Mouse (Mus musculus) lung, postnatal 36 days (tissue): ENCODE results near the gene Nrap.
A peak's percentile ranks its signal among the peaks of the same experiment; 100 is the strongest.
"Not testable (repeated sequence)": the region's sequence is repeated elsewhere in the genome, so short reads cannot be mapped to it uniquely, and the experiment has no call there.

Source experiments
- DNase-seq: peaks from one replicate; pipeline ENCODE4 v3.0.0; 2022; ENCODE audit warnings: mixed read lengths

Gene Nrap

DNA sequence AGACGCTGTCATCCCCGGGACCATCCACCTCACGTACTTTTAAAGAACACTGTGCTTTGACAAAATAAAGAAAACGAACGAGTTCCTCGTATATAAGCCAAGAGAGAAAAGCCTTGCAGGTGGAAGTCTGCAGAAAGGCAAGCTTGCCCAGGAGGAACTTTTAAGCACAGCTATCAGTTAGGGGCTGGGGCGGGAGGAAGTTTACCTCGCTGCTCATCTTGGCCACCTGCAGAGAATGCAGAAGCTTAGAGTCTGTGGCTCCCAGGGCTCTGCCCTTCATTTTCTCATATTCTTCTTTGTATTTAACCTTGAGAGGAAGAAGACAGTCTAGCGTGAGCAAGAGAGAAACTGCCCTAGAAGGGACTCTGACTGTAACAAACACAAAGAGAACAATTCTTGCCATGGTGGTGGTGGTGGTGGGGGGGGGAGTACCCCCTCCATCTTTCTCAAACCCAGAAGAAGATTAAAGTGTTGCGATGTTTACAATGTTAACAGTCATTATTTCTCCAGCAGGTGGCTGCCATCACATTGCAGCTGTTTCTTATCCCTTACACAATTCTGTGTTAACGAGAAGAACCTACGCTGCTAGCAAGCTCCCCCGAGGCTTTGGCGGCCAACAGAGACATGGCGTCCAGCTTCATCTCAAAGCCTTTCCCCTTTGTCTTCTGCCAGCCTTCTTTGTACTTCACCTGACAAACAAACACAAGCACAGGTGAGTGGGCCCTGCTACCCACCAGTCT lies 25.9 kb downstream of the Nrap start:
- DNase-seq: peak; percentile 68

DNA sequence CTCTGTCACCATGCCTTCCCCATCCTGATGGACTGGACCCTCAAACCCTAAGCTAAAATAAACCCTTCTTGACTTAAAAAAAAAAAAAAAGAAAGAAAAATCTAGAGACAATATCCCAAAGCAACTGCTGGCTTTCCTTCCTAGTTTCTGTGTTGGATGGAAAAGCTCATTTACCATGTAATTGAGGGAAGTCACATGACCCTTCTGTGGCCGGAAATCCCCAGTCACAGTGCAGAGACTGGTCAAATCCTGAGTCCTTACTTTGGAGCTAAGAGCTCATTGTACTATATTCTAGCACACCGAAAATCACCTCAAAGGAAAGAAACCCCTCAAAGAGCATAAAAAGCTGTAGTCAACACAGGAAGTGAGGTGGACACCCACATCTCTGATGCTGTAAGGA lies 30.9 kb downstream of the Nrap start:
- DNase-seq: no peak

DNA sequence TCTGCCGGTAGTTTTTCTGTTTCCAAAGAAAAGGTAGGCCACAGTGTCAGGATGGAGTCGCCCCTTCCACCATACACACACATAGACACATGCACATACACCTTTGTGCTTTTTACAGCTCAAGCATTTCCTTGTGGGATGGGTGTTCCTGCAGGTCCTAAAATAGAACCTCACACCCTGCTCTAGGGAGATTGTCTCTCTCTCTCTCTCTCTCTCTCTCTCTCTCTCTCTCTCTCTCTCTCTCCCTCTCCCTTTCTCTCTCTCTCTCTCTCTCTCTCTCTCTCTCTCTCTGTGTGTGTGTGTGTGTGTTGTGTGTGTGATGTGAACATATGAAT lies 32.5 kb downstream of the Nrap start:
- DNase-seq: not testable (repeated sequence)

DNA sequence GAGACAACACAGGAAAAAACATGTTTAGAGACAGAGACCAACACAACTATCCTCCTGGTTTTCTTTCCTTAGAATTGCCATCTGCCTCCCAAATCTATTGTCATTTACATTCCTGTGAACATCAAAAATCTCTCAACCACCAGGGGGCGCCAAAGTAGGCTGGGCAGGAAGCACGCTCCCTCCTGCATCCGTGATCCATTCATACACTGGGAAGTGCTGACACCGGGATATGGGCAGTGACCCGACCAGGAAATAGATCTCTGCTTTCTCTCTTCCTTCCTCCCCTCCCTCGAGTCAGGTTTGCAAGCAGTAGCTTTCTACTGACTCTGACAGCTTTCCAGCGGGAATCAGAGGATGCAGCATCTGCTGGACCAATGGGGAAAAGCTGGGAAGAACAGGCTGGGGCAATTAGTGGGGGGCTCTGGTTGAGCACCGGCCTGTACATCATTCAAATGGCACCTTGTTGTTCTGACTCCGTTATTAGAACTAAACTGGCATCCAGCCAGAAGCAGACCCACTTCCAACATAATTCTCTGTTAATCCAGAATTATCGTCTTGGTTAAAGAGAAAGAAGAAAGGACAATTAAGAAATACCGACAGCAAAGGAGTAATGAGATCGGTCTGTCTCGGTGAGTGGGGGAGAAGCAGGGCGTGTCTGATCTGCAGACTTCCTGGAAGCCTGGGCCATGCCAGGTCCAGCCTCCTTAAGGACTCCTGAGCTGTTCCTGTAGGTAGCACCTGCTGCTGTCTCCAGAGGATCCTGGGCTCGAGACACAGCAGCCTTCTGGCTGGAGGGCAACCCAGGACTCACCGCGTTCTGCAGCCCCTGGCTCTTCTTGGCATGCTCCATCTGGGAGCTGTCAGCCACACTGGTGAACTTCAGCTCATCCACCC lies 33.1 kb downstream of the Nrap start:
- peak; percentile 84 for DNase-seq

DNA sequence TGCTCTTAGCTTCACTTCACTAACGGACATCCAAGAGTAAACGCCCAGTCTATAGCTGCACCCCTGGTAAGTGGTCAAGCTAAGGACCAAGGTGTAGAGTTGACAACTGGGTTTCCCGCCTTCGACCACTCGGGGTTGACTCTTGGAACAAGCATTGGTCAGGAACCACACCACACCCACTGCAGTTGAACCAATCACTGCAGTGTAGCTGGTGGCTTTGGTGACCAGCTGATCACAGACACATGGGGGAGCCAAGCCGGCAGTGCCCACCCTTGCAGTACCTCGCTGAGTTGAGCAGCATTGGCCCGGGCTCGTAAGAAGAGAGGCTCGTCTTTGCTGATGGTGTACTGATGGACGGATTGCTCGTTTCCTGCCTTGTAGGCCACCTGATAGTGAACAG lies 34.6 kb downstream of the Nrap start:
- no peak for DNase-seq

DNA sequence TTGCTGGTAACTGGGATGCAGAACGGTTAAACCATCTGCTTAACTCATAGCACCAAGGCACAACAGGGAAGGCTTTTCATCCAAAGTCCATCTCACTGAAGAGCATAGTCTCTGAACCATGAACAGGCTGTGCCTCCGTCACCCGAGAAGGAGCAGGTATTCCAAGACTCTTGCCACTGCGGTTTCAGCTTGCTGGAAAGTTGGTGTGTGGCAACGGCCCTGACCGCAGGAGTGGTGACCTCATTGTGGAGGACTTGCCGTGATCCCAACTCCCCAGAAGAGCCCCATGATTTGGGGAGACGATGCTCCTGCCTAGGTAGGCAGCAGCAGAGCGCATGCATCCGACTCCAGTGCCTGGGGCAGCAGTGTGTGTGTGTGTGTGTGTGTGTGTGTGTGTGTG lies 36.1 kb downstream of the Nrap start:
- DNase-seq: no peak

DNA sequence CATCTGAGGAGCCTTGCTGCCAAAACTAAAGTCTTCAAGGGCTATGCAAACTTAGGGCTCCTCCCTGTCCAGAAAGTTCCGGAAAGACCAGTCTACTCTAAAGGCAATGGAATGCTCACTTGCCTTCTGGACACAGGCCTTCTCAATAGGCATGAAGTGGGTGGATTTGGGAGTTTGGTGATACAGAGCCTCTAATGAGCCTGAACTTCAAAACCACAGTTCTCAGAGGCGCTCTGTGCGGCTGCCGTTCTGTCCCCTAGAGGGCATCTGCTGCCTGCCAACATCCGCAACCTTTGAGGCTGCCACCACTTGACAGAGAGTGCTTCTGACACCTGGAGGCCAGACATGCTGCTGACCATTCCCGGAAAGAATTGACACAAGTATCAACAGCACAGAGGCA lies 40.5 kb downstream of the Nrap start:
- peak; percentile 44 for DNase-seq

DNA sequence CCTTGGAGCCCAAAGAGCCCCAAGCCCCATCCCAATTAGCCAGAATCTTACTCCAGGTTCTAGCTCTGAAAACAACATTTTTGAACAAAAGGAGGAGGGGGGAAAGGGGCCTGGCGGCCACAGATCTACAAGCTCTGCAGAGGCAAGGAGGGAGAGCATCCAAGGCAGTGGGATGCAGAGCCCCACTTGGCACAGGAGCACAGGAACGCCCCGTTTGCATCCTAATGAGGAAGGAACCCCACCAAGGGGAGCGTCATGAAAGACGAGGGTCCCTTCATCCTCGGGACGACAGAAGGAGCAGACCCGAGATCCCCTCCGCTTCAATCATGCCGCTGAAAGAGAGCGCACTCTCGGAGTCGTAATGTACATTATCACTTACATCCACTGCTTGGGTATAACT lies 43.1 kb downstream of the Nrap start:
- DNase-seq: no peak

DNA sequence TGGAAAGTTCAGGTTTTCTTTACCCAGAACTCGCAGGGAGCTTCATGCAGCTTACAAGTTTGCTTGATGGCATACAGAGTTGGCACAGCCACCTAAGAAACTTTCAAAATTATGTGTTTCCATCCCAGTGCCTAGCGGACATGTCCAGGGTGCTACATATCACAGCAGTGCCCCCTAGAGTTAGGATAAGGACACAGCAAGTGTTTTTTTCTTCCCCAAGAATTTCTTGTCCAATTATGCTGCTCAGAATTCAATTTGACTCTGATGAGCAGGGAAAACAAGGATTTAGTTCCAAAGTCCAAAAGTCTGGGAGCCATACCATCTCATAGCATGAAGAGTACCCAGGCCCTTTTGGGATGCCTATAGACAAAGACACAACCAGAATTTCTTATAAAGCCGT lies 43.8 kb downstream of the Nrap start:
- no peak for DNase-seq

DNA sequence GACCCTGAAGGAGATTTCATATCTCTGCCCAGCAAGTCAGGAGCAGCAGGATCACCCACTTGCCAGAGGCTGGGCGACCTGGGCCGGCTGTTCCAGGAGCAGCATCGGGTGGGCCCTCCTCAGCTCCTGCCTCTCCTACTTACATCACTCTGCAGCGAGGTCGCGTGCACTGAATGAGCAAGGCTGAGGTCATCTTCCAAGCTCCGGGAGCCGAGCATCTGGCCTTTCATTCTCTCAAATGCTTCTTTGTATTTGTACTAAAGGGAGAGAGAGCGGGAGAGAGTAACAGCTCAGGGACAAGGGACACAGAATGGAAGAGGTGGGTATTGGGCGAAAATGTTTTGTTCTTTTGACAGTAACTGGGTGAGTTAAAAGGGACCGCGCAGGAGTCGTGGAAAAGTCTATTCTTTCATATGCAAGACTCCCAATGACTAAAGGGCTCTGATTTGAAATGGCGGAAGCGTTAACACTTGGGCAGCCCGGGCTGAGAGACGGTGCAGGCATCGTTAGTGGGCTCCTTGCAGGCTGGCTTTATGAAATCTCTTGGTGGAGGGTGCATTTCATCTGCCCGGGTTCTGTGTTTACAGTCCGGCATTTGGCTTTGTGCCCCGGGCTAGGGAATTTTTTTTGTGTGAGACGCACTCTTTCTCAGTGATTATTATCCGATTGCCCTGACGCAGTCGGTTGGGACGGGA lies 45.8 kb downstream of the Nrap start:
- DNase-seq: no peak

DNA sequence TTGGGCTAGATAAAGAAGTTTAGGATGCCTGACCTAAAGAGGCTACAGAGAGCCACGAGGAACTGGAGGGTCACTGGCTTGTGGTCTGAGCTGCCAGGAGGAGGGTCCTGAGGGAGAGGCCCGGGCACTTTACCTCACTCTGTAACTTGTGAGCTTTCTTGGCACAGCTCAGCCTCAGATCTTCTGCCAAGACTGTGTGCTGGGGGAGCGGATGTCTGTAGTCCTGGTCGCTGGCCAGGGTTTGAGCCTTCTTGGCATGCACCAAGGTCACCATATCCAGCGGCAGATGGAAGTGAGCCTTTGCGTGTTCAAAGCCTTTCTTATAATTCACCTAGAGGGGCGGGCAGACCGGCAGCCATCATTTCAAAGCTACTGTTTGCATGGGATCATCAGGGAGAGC lies 47.8 kb downstream of the Nrap start:
- DNase-seq: peak; percentile 26

DNA sequence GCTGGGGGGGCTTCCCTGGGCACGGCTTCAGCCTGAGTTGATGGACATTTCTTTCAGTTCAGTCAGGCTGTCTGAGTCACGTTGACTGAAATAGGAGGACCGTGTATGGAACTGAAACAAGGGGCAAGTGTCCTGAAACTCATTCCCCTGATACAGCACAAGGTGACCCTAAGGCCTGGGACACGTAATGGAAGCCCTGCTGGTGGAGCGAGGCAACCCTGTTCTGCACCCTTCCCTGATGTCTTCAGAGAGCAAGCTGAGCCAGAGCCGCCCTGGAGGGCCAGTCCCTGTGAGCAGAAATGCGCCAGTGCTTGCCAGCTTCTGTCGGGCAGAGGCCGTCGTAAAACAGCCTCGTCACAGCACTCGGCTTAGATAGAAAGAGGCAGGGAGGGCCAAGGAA lies 53.0 kb downstream of the Nrap start:
- no peak for DNase-seq

DNA sequence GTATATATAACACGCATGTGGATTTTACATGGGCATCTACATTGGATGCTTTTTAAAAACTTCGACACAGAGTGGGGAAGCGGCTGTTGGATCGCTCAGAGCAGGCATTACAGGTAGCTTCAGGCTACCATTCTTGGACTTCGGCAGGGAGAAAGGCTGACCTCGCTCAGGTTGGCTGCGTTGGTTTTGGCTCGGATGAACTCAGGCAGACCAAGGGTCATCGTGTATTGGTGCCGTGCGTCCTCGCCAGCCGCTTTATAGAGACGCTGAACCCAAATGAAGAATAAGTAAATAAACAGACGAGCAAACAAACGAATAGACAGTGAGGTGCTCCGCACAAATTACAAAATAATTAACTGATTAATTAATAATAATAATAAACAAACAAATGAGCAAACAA lies 53.5 kb downstream of the Nrap start:
- DNase-seq: no peak

DNA sequence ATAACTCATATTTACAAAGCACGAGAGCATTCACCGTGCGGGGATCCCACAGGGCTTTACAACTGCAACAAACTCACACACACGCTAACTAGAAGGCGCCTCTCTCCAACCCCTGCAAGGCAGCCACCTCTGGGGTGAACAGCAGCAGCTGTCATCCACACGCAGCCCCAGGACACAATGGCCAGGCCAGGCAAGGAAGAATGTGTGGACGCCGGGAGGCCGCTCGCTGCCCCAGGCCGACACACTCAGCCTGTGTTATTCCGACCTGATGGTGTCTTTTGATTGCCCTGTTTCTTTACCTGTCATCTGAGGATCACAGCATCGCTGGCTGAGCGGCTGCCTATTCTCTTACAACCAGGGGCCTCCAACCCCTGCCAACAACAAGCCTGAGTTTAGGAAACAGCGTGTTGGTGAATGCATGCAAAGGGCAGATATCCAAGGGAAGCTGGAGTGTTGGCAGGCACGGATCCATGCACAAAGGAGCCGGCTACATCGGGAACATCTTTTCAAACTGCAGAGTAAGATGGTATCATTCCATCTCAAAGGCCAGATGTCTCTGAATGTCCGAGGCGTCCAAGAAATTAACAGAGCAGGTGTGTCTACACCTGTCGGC lies 63.5 kb downstream of the Nrap start:
- no peak for DNase-seq

DNA sequence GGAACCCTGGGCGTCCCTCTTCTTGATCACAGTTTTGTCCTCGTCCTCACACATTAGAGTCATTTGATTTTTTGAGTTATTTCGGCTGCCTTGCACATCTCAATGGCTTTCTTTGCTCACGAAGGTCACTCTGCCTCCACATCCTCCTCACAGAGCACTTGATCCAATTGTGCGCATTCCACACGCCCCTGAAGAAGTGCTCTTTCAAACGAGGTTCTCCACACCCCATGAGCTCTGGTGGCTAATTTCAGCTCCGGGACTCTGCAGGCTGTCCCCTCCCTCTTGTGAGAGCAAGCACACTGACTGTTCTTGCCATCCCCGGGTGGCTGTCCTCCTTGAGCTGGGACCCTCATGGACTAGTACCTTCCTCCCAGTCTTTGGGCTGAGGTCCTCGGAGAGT lies 64.2 kb downstream of the Nrap start:
- no peak for DNase-seq

DNA sequence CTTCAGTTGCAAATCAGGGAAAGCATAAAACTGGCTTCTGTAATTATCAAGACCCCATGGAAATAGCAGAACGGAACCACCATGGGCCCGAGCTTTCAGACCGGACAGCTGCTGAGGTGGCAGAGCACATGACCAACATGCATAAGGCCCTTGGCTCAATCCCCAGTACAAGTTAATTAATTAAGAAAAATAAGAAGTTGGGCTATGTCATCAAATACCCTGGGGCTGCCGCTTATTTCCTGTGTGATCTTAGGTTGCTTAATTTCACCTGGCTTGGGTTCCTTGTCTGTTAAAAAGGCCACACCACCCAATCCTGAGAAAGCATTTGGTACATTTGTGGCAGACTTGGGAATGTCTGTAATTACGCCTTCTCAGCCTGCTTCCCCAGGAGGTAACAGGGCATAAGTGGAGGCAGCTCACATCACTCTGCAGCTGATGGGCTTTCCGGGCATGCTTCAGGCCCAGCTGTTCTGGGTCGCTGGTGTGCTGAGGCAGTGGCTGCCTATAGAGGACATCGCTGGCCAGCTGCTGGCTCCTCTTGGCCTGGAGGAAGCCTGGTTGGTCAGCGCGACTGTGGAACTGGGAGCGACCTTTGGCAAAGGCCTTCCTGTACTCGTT lies 68.4 kb downstream of the Nrap start:
- no peak for DNase-seq

DNA sequence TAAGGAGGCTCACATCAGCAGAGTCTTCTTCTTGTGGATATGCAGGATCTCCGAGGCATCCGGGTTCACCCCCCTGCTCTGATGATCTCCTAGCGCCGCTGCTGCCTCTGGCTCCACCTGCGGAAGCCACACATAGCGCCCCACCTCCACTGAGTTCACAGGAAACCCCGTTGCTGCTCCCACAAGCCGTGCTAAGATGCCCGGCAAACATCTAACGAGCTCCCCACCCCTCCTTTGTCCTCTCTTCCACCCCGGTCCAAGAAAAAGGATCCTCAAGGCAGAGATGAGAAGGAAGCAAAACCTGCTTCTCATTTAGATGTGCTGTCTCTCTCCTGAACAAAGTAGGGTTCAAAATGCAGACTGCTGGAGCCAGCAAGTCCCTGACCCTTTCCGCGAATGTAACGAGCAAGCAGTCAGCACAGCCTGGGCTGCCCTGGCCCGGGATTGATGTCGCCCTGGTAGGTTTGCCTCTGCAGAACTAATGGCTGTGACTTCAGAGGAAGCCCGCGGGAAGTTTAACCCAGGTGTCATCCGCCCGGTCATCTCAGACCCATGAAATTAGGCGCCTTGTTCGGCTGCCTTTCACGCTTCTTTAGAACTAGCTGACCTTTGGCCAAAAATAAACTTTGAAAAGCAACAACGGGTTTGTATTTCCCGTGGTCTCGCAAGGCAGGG lies 69.5 kb downstream of the Nrap start:
- DNase-seq: peak; percentile 15

DNA sequence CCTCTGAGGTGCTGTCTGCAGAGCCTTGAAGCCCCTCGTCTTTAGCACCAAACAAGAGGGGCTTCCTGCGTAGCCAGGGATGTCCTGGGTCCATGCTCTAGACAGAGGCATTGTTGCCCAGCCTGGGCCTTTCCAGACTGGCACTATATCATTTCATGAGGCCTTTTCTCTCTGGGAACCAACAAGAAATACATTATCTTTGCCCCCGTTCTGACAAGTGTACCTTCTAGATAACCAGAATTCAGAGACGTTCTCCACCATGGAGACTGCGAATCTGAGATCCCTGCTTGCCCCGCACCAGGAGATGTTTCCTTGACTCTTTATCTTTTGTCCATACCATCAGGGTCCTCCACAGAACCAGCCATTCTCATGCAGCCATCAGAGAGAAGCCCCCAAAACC lies 70.2 kb downstream of the Nrap start:
- DNase-seq: no peak

DNA sequence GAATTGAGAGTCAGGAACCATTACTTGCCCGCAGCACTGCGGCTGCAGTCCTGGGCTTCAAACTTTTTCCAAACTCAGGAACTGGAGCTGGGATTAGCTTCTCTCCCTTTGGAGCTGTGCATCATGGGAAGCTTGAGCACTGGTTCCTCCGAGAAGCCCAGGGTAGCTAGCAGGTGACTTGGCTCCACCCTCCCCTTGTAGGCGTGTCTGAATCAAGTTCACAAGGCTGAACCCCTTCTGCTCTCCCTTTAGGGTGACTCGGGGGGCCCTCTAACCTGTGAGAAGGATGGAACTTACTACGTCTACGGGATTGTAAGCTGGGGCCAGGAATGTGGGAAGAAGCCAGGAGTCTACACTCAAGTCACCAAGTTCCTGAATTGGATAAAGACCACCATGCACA lies 70.6 kb downstream of the Nrap start:
- no peak for DNase-seq

DNA sequence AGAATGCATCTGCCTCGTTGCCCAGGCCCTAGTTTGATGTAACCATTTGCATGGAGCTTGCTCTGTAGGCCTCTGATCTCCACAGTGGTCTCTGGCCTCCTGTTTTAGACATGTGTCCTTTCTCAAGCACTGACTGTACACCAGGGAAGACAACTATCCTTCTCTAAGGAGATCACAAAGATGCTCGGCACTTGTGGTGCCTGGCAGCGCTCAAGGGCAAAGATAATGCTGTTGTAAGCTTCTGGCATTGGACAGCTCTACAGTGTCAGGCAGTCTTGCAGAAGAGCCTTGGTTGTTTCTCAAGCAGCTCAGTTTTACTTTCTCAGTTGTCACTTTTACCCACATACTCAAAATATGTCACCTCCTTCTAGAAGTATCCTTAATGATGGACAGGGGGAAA lies 73.3 kb downstream of the Nrap start:
- no peak for DNase-seq

DNA sequence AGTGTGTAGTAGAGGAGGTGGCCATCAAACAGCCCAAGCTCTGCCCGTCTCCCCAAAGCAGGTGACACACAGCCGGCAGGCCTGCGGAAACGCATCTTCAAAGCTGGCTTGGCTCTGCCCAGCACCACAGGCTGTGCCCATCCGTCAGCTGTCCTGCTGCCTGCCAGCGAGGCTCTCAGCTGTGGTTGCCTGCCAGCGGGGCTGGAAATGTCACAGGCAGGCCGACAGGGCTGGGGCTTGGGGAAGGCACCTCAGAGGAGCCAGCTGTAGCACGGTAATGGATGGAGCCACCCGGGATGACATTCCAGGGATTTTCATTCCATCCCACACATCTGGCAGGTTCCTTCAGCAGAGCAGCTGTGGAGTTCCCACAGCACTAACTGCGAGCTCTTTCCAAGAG lies 89.0 kb downstream of the Nrap start:
- no peak for DNase-seq

DNA sequence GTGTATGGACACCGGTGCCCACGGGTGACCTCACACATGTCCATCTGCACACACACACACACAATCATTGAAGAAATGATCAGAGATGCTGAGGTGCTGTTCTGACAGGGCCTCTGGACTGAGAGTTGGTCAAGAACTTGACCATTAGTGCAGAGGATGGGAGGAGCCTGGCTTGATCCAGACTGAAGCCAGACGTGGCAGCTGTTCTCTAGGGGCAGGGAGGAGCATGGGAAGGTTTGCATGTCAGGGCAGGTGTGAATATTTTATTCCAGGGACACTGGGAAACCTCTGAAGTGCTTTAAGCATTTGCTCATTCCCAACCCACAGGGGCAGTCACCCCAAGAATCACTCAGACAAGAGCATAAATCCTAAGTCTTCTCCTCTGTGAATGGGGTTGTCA lies 92.6 kb downstream of the Nrap start:
- no peak for DNase-seq
